Mouse (Mus musculus) MEL (cell line): ENCODE measurements around the gene Nsun2. TPM values are rescaled to one million over a fixed set of nuclear protein-coding genes. Genes with fewer than 3 reads are reported as not detected.

Experiments
- DNase-seq: peaks from one replicate; pipeline ENCODE4 v3.0.0; 2011; ENCODE audit warnings: low read depth, low spot score
- H3K27ac ChIP-seq: 2 replicates; pipeline ENCODE4 v1.5.1; 2012; ENCODE audit warnings: low read depth, mild to moderate bottlenecking, control low read depth, low read length, moderate library complexity; ENCODE audit not compliant: control insufficient read depth
- H3K27me3 ChIP-seq, 2 experiments: fragments of 150-350 bp in 1 of 2; sonication (generic) in 1 of 2; 2 replicates each; pipeline ENCODE4 v1.6.1; 2012; ENCODE audit warnings: low read length in 2 of 2, mild to moderate bottlenecking in 2 of 2, improper control_type of control experiment in 1 of 2, moderate library complexity in 1 of 2; ENCODE audit not compliant: insufficient read depth in 2 of 2, control insufficient read depth in 1 of 2
- H3K36me3 ChIP-seq, 2 experiments: 2 replicates each; pipeline ENCODE4 v1.6.1; 2012 to 2014; ENCODE audit warnings: low read length in 2 of 2, improper control_type of control experiment in 1 of 2, inconsistent platforms in 1 of 2, mild to moderate bottlenecking in 1 of 2; ENCODE audit not compliant: insufficient read depth in 2 of 2, control insufficient read depth in 1 of 2
- H3K4me1 ChIP-seq, 2 experiments: fragments of 150-350 bp in 1 of 2; sonication (generic) in 1 of 2; 2 replicates each; pipeline ENCODE4 v1.6.1; 2012; ENCODE audit warnings: low read length in 2 of 2, improper control_type of control experiment in 1 of 2, mild to moderate bottlenecking in 1 of 2; ENCODE audit not compliant: insufficient read depth in 2 of 2, control insufficient read depth in 1 of 2
- H3K4me3 ChIP-seq, 2 experiments: fragments of 150-350 bp in 1 of 2; sonication (generic) in 1 of 2; 2 replicates each; pipeline ENCODE4 v1.5.1; 2012; ENCODE audit warnings: low read depth in 2 of 2, low read length in 2 of 2, mild to moderate bottlenecking in 2 of 2, moderate library complexity in 2 of 2, control low read depth in 1 of 2, improper control_type of control experiment in 1 of 2; ENCODE audit not compliant: control insufficient read depth in 1 of 2, insufficient read depth in 1 of 2
- H3K79me2 ChIP-seq: 2 replicates; pipeline ENCODE4 v1.6.1; 2012; ENCODE audit warnings: mild to moderate bottlenecking, low read length, moderate library complexity; ENCODE audit not compliant: control insufficient read depth, poor library complexity, insufficient read depth
- H3K9ac ChIP-seq: 2 replicates; pipeline ENCODE4 v1.6.1; 2012; ENCODE audit warnings: low read depth, mild to moderate bottlenecking, control low read depth, low read length, moderate library complexity; ENCODE audit not compliant: control insufficient read depth, poor library complexity, severe bottlenecking
- H3K9me3 ChIP-seq: fragments of 150-350 bp; sonication (generic); replicated peaks from 2 replicates; pipeline ENCODE4 v1.6.1; 2012; ENCODE audit warnings: mild to moderate bottlenecking, low read length, improper control_type of control experiment, moderate library complexity; ENCODE audit not compliant: insufficient read depth
- CHD1 ChIP-seq: IDR thresholded peaks from 2 replicates; pipeline ENCODE4 v1.6.1; 2012; ENCODE audit warnings: low read depth, mild to moderate bottlenecking, inconsistent platforms, low read length, improper control_type of control experiment
- CHD2 ChIP-seq: IDR thresholded peaks from 2 replicates; pipeline ENCODE4 v1.6.1; 2011; ENCODE audit warnings: low read length, improper control_type of control experiment
- CTCF ChIP-seq, 3 experiments: IDR thresholded peaks in 2 of 3; conservative IDR thresholded peaks in 1 of 3; 2 replicates each; pipeline ENCODE4 v1.5.1; 2011 to 2012; ENCODE audit warnings: low read length in 3 of 3, low read depth in 2 of 3, mild to moderate bottlenecking in 2 of 3, improper control_type of control experiment in 1 of 3, inconsistent platforms in 1 of 3, mixed read lengths in 1 of 3, moderate library complexity in 1 of 3; ENCODE audit not compliant: control insufficient read depth in 1 of 3, insufficient read depth in 1 of 3, poor library complexity in 1 of 3, severe bottlenecking in 1 of 3
- ELF1 ChIP-seq: IDR thresholded peaks from 2 replicates; pipeline ENCODE4 v1.6.1; 2014; ENCODE audit warnings: low read depth, mild to moderate bottlenecking, inconsistent platforms, low read length, improper control_type of control experiment, moderate library complexity
- EP300 ChIP-seq, 2 experiments: IDR thresholded peaks; 2 replicates each; pipeline ENCODE4 v1.6.1; 2011; ENCODE audit warnings: improper control_type of control experiment in 2 of 2, low read length in 2 of 2, low read depth in 1 of 2, mild to moderate bottlenecking in 1 of 2
- GABPA ChIP-seq: IDR thresholded peaks from 2 replicates; pipeline ENCODE4 v1.6.1; 2012; ENCODE audit warnings: low read depth, mild to moderate bottlenecking, inconsistent platforms, low read length, improper control_type of control experiment, moderate library complexity
- HCFC1 ChIP-seq: IDR thresholded peaks from 2 replicates; pipeline ENCODE4 v1.6.1; 2012; ENCODE audit warnings: low read depth, mild to moderate bottlenecking, inconsistent platforms, low read length, improper control_type of control experiment, moderate library complexity
- JUND ChIP-seq: IDR thresholded peaks from 2 replicates; pipeline ENCODE4 v1.6.1; 2011; ENCODE audit warnings: low read depth, mild to moderate bottlenecking, improper control_type of control experiment, low read length
- MAZ ChIP-seq: IDR thresholded peaks from 2 replicates; pipeline ENCODE4 v1.6.1; 2012; ENCODE audit warnings: low read depth, mild to moderate bottlenecking, inconsistent platforms, low read length, improper control_type of control experiment
- MEF2A ChIP-seq: IDR thresholded peaks from 2 replicates; pipeline ENCODE4 v1.6.1; 2014; ENCODE audit warnings: low read depth, mild to moderate bottlenecking, inconsistent platforms, low read length, improper control_type of control experiment; ENCODE audit not compliant: poor library complexity, insufficient replicate concordance, severe bottlenecking; ENCODE audit errors: extremely low read depth
- MXI1 ChIP-seq: IDR thresholded peaks from 2 replicates; pipeline ENCODE4 v1.6.1; 2011; ENCODE audit warnings: mild to moderate bottlenecking, low read depth, low read length, improper control_type of control experiment
- MYB ChIP-seq: IDR thresholded peaks from 2 replicates; pipeline ENCODE4 v1.6.1; 2011; ENCODE audit warnings: mild to moderate bottlenecking, low read depth, low read length, improper control_type of control experiment
- MYC ChIP-seq: IDR thresholded peaks from 2 replicates; pipeline ENCODE4 v1.6.1; 2011; ENCODE audit warnings: low read depth, mild to moderate bottlenecking, low read length, improper control_type of control experiment, moderate library complexity
- POLR2A ChIP-seq, 2 experiments: IDR thresholded peaks; 2 replicates each; pipeline ENCODE4 v1.6.1; 2011 to 2012; ENCODE audit warnings: low read length in 2 of 2, mild to moderate bottlenecking in 2 of 2, control low read depth in 1 of 2, improper control_type of control experiment in 1 of 2, low read depth in 1 of 2, moderate library complexity in 1 of 2; ENCODE audit not compliant: control insufficient read depth in 1 of 2, insufficient read depth in 1 of 2, poor library complexity in 1 of 2
- POLR2AphosphoS5 ChIP-seq: IDR thresholded peaks from 2 replicates; pipeline ENCODE4 v1.6.1; 2012; ENCODE audit warnings: low read depth, borderline replicate concordance, mild to moderate bottlenecking, inconsistent platforms, low read length, moderate library complexity, mixed read lengths
- RAD21 ChIP-seq: IDR thresholded peaks from 2 replicates; pipeline ENCODE4 v1.6.1; 2011; ENCODE audit warnings: mild to moderate bottlenecking, low read depth, low read length, improper control_type of control experiment
- RCOR1 ChIP-seq: IDR thresholded peaks from 2 replicates; pipeline ENCODE4 v1.6.1; 2012; ENCODE audit warnings: low read depth, mild to moderate bottlenecking, inconsistent platforms, low read length, improper control_type of control experiment
- SIN3A ChIP-seq: IDR thresholded peaks from 2 replicates; pipeline ENCODE4 v1.6.1; 2012; ENCODE audit warnings: low read length, improper control_type of control experiment, inconsistent platforms
- SMC3 ChIP-seq: IDR thresholded peaks from 2 replicates; pipeline ENCODE4 v1.6.1; 2011; ENCODE audit warnings: low read depth, low read length, improper control_type of control experiment
- TAL1 ChIP-seq: IDR thresholded peaks from 2 replicates; pipeline ENCODE4 v1.6.1; 2012; ENCODE audit warnings: mild to moderate bottlenecking, inconsistent platforms, low read length, moderate library complexity, mixed read lengths
- TCF12 ChIP-seq: IDR thresholded peaks from 2 replicates; pipeline ENCODE4 v1.6.1; 2014; ENCODE audit warnings: low read depth, mild to moderate bottlenecking, inconsistent platforms, low read length, improper control_type of control experiment, moderate library complexity
- UBTF ChIP-seq: IDR thresholded peaks from 2 replicates; pipeline ENCODE4 v1.6.1; 2012; ENCODE audit warnings: low read depth, mild to moderate bottlenecking, inconsistent platforms, low read length, improper control_type of control experiment, moderate library complexity, borderline replicate concordance; ENCODE audit not compliant: insufficient read depth
- USF1 ChIP-seq: IDR thresholded peaks from 2 replicates; pipeline ENCODE4 v1.6.1; 2014; ENCODE audit warnings: low read depth, mild to moderate bottlenecking, inconsistent platforms, low read length, improper control_type of control experiment, moderate library complexity
- USF2 ChIP-seq, 2 experiments: IDR thresholded peaks; 2 replicates each; pipeline ENCODE4 v1.6.1; 2011 to 2012; ENCODE audit warnings: improper control_type of control experiment in 2 of 2, low read length in 2 of 2, borderline replicate concordance in 1 of 2, inconsistent platforms in 1 of 2, low read depth in 1 of 2, mild to moderate bottlenecking in 1 of 2; ENCODE audit not compliant: insufficient read depth in 1 of 2
- ZNF384 ChIP-seq: IDR thresholded peaks from 2 replicates; pipeline ENCODE4 v1.6.1; 2012; ENCODE audit warnings: low read depth, mild to moderate bottlenecking, inconsistent platforms, low read length, improper control_type of control experiment
- polyA plus RNA-seq, 2 experiments: library from polyadenylated mRNA; stranded (reverse) in 1 of 2; unstranded in 1 of 2; fragments of >175 nt in 1 of 2; fragments of >200 nt in 1 of 2; gene quantifications; 2 replicates each; pipeline versions ENCODE4 v1.2.1 to v1.2.4; 2012; ENCODE audit warnings: low replicate concordance in 2 of 2, low read depth in 1 of 2; ENCODE audit not compliant: insufficient read length in 2 of 2, insufficient read depth in 1 of 2, missing spikeins in 1 of 2
- total RNA-seq: library from RNA; depleted of rRNA; stranded (reverse); fragments of 300-350 nt; gene quantifications from 2 replicates; pipeline ENCODE4 v1.2.3, GENCODE M21; 2012

Nsun2 gene
- total and polyA plus RNA-seq, 3 experiments = 277 to 303 (median 302) TPM

GRCm38 (mm10) chr13:69536021-69536420 is 2.5 kb downstream of the Nsun2 start:
- DNase-seq = peak; percentile 46
- Histone ChIP-seq H3K9me3 (no peaks in the 10 kb centered on the region), H3K27ac (no peak overlapping the region), H3K27me3 (no peaks in the 10 kb centered on the region), H3K4me3 (peak overlapping the region in 1 of 2 experiments; percentile 59; a peak in 2 of 4 replicates), H3K79me2 (peaks cover 34% of the 10 kb centered on the region), H3K36me3 (peaks cover 0 to 2% of the 10 kb centered on the region in 2 experiments; a peak in 1 of 4 replicates), H3K4me1 (peaks cover 2 to 14% of the 10 kb centered on the region in 2 experiments; a peak in 3 of 4 replicates), H3K9ac (peak overlapping the region; percentile 13; the same call in 1 of the 2 replicates)
- TF ChIP-seq MEF2A (no peak), TCF12 (no peak), MXI1 (no peak), SMC3 (no peak), MAZ (no peak), POLR2AphosphoS5 (no peak), SIN3A (no peak), CTCF (IDR thresholded peaks at IDR 0.05 in 2 of 3, conservative IDR thresholded peaks at IDR 0.05 in 1 of 3; ENCODE audit: control insufficient read depth in 1 of 3, insufficient read depth in 1 of 3, low read depth in 2 of 3, low read length in 3 of 3, poor library complexity in 1 of 3, severe bottlenecking in 1 of 3) (no peak)

- no peak for DNase-seq
- Histone ChIP-seq H3K9me3 (no peaks in the 10 kb centered on the region), H3K9ac (no peak overlapping the region), H3K4me3 (no peak overlapping the region), H3K4me1 (peaks cover 0 to 11% of the 10 kb centered on the region in 2 experiments; a peak in 2 of 4 replicates), H3K27me3 (no peaks in the 10 kb centered on the region), H3K27ac (no peak overlapping the region), H3K36me3 (peaks cover 0 to 2% of the 10 kb centered on the region in 2 experiments; a peak in 1 of 4 replicates), H3K79me2 (peaks cover 20% of the 10 kb centered on the region)
- TF ChIP-seq RCOR1 (no peak), MAZ (no peak), POLR2AphosphoS5 (no peak), ELF1 (no peak)
Measured at GRCm38 (mm10) chr13:69537366-69537765, 3.8 kb downstream of the Nsun2 start.

GRCm38 (mm10) chr13:69538327-69538726 is 4.8 kb downstream of the Nsun2 start:
- H3K4me3 ChIP-seq = no peak overlapping the region
- peaks cover 0 to 2% of the 10 kb centered on the region in 2 experiments; a peak in 1 of 4 replicates for H3K36me3 ChIP-seq
- DNase-seq = peak; percentile 54
- no peaks in the 10 kb centered on the region for H3K27me3 ChIP-seq
- peaks cover 11% of the 10 kb centered on the region for H3K79me2 ChIP-seq
- peaks cover 0 to 11% of the 10 kb centered on the region in 2 experiments; a peak in 2 of 4 replicates for H3K4me1 ChIP-seq
- TF ChIP-seq CHD1 (no peak), MYC (no peak), UBTF (no peak), HCFC1 (no peak), ZNF384 (no peak), CTCF (IDR thresholded peaks at IDR 0.05 in 2 of 3, conservative IDR thresholded peaks at IDR 0.05 in 1 of 3; ENCODE audit: control insufficient read depth in 1 of 3, insufficient read depth in 1 of 3, low read depth in 2 of 3, low read length in 3 of 3, poor library complexity in 1 of 3, severe bottlenecking in 1 of 3) (no peak), USF2 (IDR thresholded peaks at IDR 0.05; ENCODE audit: borderline replicate concordance in 1 of 2, insufficient read depth in 1 of 2, low read depth in 1 of 2, low read length in 2 of 2) (no peak), RAD21 (no peak), CHD2 (no peak), MYB (no peak), TAL1 (no peak), RCOR1 (no peak), MAZ (no peak), USF1 (no peak), POLR2A (IDR thresholded peaks at IDR 0.05; ENCODE audit: control insufficient read depth in 1 of 2, insufficient read depth in 1 of 2, low read depth in 1 of 2, low read length in 2 of 2, poor library complexity in 1 of 2) (no peak), EP300 (IDR thresholded peaks at IDR 0.05; ENCODE audit: low read depth in 1 of 2, low read length in 2 of 2) (no peak), GABPA (no peak), JUND (no peak)
- no peak overlapping the region for H3K27ac ChIP-seq
- H3K9me3 ChIP-seq = no peaks in the 10 kb centered on the region
- H3K9ac ChIP-seq = no peak overlapping the region
